Mouse (Mus musculus) cerebellum, adult 2 months (tissue): ENCODE data around the gene Epx.

Experiments
- CTCF ChIP-seq: fragments of 200-500 bp; IDR thresholded peaks from 2 replicates; pipeline ENCODE4 v1.5.1; 2011; ENCODE audit warnings: low read depth, mild to moderate bottlenecking, control low read depth, low read length, moderate library complexity, borderline replicate concordance; ENCODE audit not compliant: insufficient read depth
- POLR2A ChIP-seq: fragments of 200-500 bp; IDR thresholded peaks from 2 replicates; pipeline ENCODE4 v1.6.1; 2011; ENCODE audit warnings: low read length, control low read depth, borderline replicate concordance; ENCODE audit not compliant: insufficient read depth

DNA sequence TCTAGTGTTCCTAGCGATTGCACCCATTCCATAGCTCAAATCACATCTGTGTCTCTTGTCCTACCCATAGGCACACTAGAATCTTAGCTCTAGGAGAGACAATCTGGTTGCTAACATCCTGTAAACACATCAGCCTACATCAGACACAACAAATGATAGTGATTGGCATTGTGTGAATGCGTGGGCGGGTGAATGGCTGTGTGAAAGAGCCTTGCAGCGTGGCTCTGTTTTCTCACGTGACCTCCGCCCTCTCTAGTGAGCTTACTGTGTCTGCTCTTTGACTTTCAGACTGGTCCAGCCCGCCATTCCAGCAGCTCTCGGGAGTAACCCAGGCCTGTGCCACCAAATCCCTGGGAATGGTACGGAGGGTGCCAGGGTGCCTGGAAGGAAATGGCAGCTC lies 14.9 kb downstream of the Epx start:
- no peak for TF ChIP-seq POLR2A
- no peak for TF ChIP-seq CTCF
